Mouse (Mus musculus) stomach, postnatal 0 days (tissue): ENCODE results near the gene Il10.

Experiments
- CTCF ChIP-seq: IDR thresholded peaks from 2 replicates; pipeline ENCODE4 v1.5.1; 2016; ENCODE audit warnings: antibody characterized with exemption, low read depth, mild to moderate bottlenecking, moderate library complexity
- EP300 ChIP-seq: optimal IDR thresholded peaks from 2 replicates; pipeline ENCODE3; 2016; ENCODE audit warnings: antibody characterized with exemption

DNA sequence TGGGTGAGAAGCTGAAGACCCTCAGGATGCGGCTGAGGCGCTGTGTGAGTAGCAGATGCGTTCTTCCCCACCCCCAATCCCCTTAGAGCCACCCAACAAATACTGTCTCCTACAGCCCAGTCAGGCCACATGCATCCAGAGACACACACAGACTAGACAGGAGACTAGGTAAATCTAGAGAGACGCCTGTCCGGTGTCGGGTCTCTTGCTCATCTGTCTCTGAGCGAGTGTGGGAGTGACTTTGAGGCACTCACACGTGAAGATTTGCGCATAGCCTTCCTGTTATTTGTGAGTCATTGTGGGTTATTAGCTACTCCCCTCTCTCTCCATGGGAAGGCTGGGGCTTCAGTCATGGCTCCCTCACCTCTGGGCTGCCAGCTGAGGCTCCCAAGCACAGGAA is 1.8 kb downstream of the Il10 start:
- TF ChIP-seq EP300 (no peak), CTCF (no peak)
